Mouse (Mus musculus): ENCODE measurements around the gene Pola2. TPM values are rescaled to one million over a fixed set of nuclear protein-coding genes. Genes with fewer than 3 reads are reported as not detected.
A peak's percentile ranks its signal among the peaks of the same experiment; 100 is the strongest.

Pola2 gene
- polyA plus RNA-seq, 1 experiment = 32.7 TPM

DNA sequence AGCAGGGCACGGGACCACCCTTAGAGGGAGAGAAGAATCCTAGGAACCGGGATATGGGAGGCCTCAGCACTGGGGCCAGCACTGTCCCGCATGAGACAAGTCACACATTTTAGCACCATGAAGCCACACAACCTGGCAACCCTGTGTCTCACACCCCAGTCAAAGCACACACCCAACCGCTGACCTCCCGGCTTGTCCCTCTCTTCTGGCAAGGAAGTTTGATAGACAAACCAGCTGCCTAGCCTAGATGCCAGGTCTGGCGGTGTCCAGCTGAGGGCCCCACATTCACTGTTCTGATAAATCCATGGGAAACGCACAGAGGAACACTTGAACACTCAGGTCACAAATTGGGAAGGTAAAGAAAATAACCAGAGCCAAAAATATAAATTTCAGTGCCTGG is 21.4 kb downstream of the Pola2 start:
- WGBS = 80% methylated on average over 7 of the region's 7 CpGs
- Histone ChIP-seq H3K4me1 (ENCODE audit: control insufficient read depth, insufficient read depth, low read length) (peaks cover 45% of the 10 kb centered on the region), H3K4me3 (replicated peaks; ENCODE audit: extremely low read depth, low read depth, low read length) (no peak overlapping the region)
- DNase-seq = no peak
- TF ChIP-seq CTCF (IDR thresholded peaks at IDR 0.05; ENCODE audit: insufficient read depth, low read length) (no peak), POLR2A (IDR thresholded peaks at IDR 0.05; ENCODE audit: borderline replicate concordance, extremely low read depth, low read depth, low read length) (no peak)

DNA sequence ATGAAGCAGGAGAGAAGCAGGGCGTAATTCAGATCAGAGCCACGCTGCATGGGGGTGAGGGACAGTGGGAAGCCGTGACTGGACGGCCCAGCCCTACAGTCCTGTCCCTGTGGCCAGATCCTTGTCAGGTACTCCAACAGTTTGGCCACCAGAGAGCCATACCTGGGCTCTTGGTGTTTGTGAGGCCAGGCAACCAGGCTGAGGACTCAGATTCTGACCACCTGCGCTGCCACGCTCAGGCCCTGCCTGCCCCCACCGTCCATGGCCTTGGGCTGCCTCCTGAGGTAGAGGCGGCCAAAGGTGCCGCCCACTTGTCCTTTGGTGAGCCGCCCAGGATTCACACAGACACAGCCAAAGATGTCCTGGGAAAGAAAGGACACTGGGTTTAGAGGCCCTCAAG is 23.3 kb downstream of the Pola2 start:
- peaks cover 45% of the 10 kb centered on the region for H3K4me1 ChIP-seq (ENCODE audit: control insufficient read depth, insufficient read depth, low read length)
- 73% methylated on average over 10 of the region's 10 CpGs for whole genome bisulfite sequencing
- TF ChIP-seq CTCF (IDR thresholded peaks at IDR 0.05; ENCODE audit: insufficient read depth, low read length) = no peak
- no peak for TF ChIP-seq POLR2A (IDR thresholded peaks at IDR 0.05; ENCODE audit: borderline replicate concordance, extremely low read depth, low read depth, low read length)
- H3K4me3 ChIP-seq (replicated peaks; ENCODE audit: extremely low read depth, low read depth, low read length) = no peak overlapping the region
- no peak for DNase-seq

DNA sequence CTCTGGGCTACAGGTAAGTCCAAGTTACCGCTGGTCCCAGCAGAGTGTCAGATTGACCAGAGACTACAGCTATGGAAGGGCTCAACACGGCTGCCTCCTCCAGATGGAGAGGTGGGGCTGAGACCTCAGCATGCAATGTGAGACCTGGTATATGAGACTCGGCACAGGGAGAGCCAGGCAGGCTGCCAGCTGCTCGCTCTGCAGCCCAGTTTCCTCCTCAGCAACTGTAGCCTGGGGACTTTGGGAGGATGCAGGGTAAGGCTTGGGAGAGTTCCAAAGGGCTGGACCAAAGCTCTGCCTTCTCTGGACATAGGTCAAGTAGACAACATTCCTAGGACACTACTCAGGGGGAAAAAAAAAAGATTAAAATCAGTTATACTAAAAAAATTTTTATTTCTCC is 23.8 kb downstream of the Pola2 start:
- DNase-seq = peak; percentile 50
- Histone ChIP-seq H3K4me1 (ENCODE audit: control insufficient read depth, insufficient read depth, low read length) (peaks cover 44% of the 10 kb centered on the region), H3K4me3 (replicated peaks; ENCODE audit: extremely low read depth, low read depth, low read length) (no peak overlapping the region)
- WGBS = 28% methylated on average over 4 of the region's 4 CpGs
- no peak for TF ChIP-seq CTCF (IDR thresholded peaks at IDR 0.05; ENCODE audit: insufficient read depth, low read length)
- no peak for TF ChIP-seq POLR2A (IDR thresholded peaks at IDR 0.05; ENCODE audit: borderline replicate concordance, extremely low read depth, low read depth, low read length)

DNA sequence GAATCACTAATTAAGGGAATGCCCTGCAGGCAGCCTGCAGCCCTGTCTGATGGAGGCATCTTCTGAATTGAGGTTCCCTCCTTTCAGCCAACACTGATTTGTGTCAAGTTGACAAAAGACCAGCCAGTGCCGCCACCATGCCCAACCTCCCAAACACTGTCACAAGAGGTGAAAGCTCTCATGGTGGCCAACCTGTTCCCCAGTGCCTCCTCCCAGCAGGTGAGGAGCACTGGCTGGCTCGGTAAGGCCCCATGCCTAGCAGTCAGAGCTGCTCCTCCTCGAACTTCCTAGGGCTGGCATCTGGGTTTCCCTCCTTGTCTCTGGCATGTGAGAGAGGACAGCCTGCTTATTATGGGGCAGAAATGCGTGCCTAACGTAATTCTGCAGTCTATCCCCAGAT is 24.3 kb downstream of the Pola2 start:
- DNase-seq = no peak
- TF ChIP-seq CTCF (IDR thresholded peaks at IDR 0.05; ENCODE audit: insufficient read depth, low read length) (no peak), POLR2A (IDR thresholded peaks at IDR 0.05; ENCODE audit: borderline replicate concordance, extremely low read depth, low read depth, low read length) (no peak)
- Histone ChIP-seq H3K4me3 (replicated peaks; ENCODE audit: extremely low read depth, low read depth, low read length) (no peak overlapping the region), H3K4me1 (ENCODE audit: control insufficient read depth, insufficient read depth, low read length) (peaks cover 41% of the 10 kb centered on the region)
- WGBS = 75% methylated on average over 5 of the region's 5 CpGs

DNA sequence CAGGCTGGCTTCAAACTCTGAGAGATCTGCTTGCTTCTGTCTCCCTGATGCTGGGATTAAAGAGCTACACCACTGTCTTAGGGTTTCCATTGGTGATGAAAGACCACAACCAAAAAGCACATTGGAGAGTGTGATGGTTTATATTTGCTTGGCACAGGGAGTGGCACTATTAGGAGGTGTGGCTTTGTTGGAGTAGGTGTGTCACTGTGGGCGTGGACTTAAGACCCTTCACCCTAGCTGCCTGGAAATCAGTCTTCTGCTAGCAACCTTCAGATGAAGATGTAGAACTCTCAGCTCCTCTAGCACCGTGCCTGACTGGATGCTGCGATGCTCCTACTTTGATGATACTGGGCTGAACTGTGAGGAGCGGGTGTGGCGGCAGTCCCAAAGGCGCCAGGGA is 25.5 kb downstream of the Pola2 start:
- peaks cover 34% of the 10 kb centered on the region for H3K4me1 ChIP-seq (ENCODE audit: control insufficient read depth, insufficient read depth, low read length)
- 91% methylated on average over 6 of the region's 6 CpGs for WGBS
- TF ChIP-seq POLR2A (IDR thresholded peaks at IDR 0.05; ENCODE audit: borderline replicate concordance, extremely low read depth, low read depth, low read length) (no peak), CTCF (IDR thresholded peaks at IDR 0.05; ENCODE audit: insufficient read depth, low read length) (no peak)
- no peak for DNase-seq
- no peak overlapping the region for H3K4me3 ChIP-seq (replicated peaks; ENCODE audit: extremely low read depth, low read depth, low read length)

DNA sequence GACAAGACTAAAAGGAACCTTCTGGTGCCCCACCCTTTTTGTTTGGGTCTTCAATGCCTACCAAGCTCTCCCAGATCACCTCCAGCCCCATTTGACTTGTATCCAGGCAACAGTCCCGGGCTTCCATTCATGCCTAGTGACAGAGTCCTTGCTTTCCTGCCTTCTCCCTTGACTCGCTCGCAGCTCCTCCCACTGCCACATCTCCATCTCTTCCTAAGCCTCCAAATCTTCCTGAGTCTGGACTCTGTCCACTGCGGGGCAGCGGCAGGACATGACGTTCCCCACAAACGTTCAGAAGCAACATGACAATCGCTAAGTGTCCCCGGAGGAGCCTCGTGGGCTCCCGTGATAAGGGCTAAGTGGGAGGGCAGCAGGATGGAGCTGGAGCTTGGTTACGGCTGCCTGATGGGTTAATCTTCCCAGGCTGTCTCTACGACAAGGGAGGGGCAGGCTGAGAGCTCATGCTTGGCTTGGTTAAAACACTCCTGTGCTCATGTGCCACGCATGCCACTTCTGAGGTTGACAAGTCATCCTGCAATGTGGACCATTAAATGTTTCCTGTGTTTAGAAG is 26.1 kb downstream of the Pola2 start:
- 9% methylated on average over 14 of the region's 14 CpGs for WGBS
- DNase-seq = no peak
- peaks cover 34% of the 10 kb centered on the region for H3K4me1 ChIP-seq (ENCODE audit: control insufficient read depth, insufficient read depth, low read length)
- TF ChIP-seq CTCF (IDR thresholded peaks at IDR 0.05; ENCODE audit: insufficient read depth, low read length) (no peak), POLR2A (IDR thresholded peaks at IDR 0.05; ENCODE audit: borderline replicate concordance, extremely low read depth, low read depth, low read length) (peak; percentile 32; the same call in 1 of the 2 replicates)
- H3K4me3 ChIP-seq (replicated peaks; ENCODE audit: extremely low read depth, low read depth, low read length) = no peak overlapping the region

DNA sequence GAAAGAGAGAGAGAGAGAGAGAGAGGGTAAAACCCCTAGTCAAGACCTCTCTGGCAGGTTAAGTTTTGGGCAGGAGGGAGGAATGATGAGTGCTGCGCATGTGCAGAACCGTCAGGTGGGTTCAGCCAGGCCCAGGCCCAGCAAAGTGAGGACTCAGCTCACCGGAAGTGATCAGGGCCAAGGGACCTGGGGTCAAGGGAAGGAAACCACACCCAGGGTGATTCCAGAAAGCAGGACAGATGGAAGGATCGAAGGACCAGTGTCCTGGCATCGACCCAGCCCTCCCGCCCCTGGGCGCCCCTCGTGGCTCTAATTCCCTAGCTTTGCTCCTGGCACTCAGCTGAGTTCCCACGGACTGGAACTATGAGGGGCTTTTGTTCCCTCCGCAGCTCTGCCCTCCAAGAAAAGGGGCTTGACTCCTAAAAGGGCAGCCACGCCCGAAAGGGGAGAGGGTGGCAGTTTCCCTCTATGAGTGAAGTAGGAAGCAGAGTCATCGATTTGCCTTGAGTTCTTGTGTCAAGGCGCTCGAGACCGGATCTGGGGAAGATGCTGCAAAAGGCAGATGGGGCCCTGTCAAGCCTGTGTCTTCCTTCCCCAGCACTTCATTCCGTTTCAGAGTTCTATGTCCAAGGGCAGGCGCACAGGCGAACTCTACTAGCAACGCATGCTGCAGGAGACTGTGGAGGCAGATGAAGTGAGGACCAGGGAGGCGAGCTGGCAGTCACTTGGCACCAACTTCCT is 26.7 kb downstream of the Pola2 start:
- 45% methylated on average over 21 of the region's 21 CpGs for WGBS
- H3K4me1 ChIP-seq (ENCODE audit: control insufficient read depth, insufficient read depth, low read length) = peaks cover 34% of the 10 kb centered on the region
- TF ChIP-seq CTCF (IDR thresholded peaks at IDR 0.05; ENCODE audit: insufficient read depth, low read length) = no peak
- no peak for TF ChIP-seq POLR2A (IDR thresholded peaks at IDR 0.05; ENCODE audit: borderline replicate concordance, extremely low read depth, low read depth, low read length)
- H3K4me3 ChIP-seq (replicated peaks; ENCODE audit: extremely low read depth, low read depth, low read length) = no peak overlapping the region
- peak; percentile 20 for DNase-seq

DNA sequence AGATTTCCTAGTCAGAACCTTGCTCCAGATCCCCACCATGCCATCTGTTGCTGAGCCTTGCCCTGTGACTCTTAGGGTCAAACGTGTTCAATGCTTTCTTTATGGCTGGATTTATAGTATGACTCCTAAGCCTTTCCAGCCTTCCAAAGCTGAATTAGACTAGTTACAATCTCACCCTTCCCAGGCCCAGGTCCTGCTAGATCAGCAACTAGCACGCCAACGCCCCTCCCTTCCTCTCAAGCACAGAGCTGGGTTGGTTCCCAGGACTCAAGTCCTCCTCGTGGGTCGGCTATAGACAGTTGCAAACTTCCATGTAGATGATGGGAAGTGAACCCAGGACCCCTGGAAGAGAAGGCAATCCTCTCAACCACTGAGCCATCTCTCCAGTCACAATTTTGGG is 28.3 kb downstream of the Pola2 start:
- WGBS = 21% methylated on average over 5 of the region's 5 CpGs
- no peak for TF ChIP-seq CTCF (IDR thresholded peaks at IDR 0.05; ENCODE audit: insufficient read depth, low read length)
- TF ChIP-seq POLR2A (IDR thresholded peaks at IDR 0.05; ENCODE audit: borderline replicate concordance, extremely low read depth, low read depth, low read length) = no peak
- H3K4me3 ChIP-seq (replicated peaks; ENCODE audit: extremely low read depth, low read depth, low read length) = no peak overlapping the region
- no peak for DNase-seq
- H3K4me1 ChIP-seq (ENCODE audit: control insufficient read depth, insufficient read depth, low read length) = peaks cover 33% of the 10 kb centered on the region

DNA sequence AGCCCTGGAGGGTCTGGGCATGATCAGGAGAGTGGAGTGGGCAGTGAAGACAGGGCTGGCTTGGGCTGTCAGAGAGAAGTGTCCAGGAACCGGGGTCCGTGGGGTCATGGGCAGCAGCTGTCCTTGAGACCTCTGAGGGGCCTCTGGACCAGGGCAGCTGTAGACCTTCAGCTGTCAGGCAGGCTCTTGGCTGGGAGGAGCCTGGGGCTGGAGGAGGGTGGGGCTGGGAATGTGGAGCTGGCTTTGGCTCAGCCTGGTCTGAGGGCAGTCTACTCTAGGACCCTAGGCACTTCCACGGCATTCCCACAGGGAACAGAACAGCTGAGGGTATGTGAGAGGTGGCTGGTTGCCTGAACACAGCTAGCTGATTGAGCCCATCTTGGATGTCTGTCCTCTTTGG is 28.7 kb downstream of the Pola2 start:
- peak; percentile 46 for DNase-seq
- TF ChIP-seq POLR2A (IDR thresholded peaks at IDR 0.05; ENCODE audit: borderline replicate concordance, extremely low read depth, low read depth, low read length) = no peak
- TF ChIP-seq CTCF (IDR thresholded peaks at IDR 0.05; ENCODE audit: insufficient read depth, low read length) = no peak
- H3K4me3 ChIP-seq (replicated peaks; ENCODE audit: extremely low read depth, low read depth, low read length) = no peak overlapping the region
- 33% methylated on average over 3 of the region's 3 CpGs for WGBS
- H3K4me1 ChIP-seq (ENCODE audit: control insufficient read depth, insufficient read depth, low read length) = peaks cover 30% of the 10 kb centered on the region

Data from lung, adult 2 months (tissue).